Mouse (Mus musculus) stomach, postnatal 0 days (tissue): Measurements from ENCODE around the gene Ccdc151. TPM values are rescaled to one million over a fixed set of nuclear protein-coding genes. Genes with fewer than 3 reads are reported as not detected.

Experiments
- ATAC-seq: fragments of 200-750 bp; cut with Nextera tagmentation; 2 replicates; pipeline ENCODE4 v1.8.0; 2017; ENCODE audit not compliant: low FRiP score, low TSS enrichment
- DNase-seq: peaks from one replicate; pipeline ENCODE4 v3.0.0-alpha.2; 2016; ENCODE audit warnings: low spot score
- H3K27ac ChIP-seq: fragments of 300-500 bp; sonication (generic); replicated peaks from 2 replicates; pipeline ENCODE4 v1.5.1; 2014; ENCODE audit warnings: mild to moderate bottlenecking, control low read depth
- H3K27me3 ChIP-seq: fragments of 300-500 bp; sonication (generic); 2 replicates; pipeline ENCODE4 v1.6.1; 2014; ENCODE audit warnings: low read length; ENCODE audit not compliant: control insufficient read depth, insufficient read depth
- H3K36me3 ChIP-seq: fragments of 300-500 bp; sonication (generic); 2 replicates; pipeline ENCODE4 v1.6.1; 2014; ENCODE audit warnings: low read length, mixed read lengths; ENCODE audit not compliant: control insufficient read depth, insufficient read depth
- H3K4me1 ChIP-seq: fragments of 300-500 bp; sonication (generic); replicated peaks from 2 replicates; pipeline ENCODE4 v1.6.1; 2014; ENCODE audit warnings: antibody characterized with exemption; ENCODE audit not compliant: control insufficient read depth, insufficient read depth
- H3K4me2 ChIP-seq: fragments of 300-500 bp; sonication (generic); replicated peaks from 2 replicates; pipeline ENCODE4 v1.6.1; 2014; ENCODE audit warnings: low read depth, mild to moderate bottlenecking, control low read depth, moderate library complexity
- H3K4me3 ChIP-seq: fragments of 300-500 bp; sonication (generic); 2 replicates; pipeline ENCODE4 v1.5.1; 2014; ENCODE audit warnings: low read depth, low read length, control low read depth
- H3K9ac ChIP-seq: fragments of 300-500 bp; sonication (generic); 2 replicates; pipeline ENCODE4 v1.6.1; 2014; ENCODE audit warnings: mild to moderate bottlenecking, low read length, control low read depth, mixed read lengths
- H3K9me3 ChIP-seq: fragments of 300-500 bp; sonication (generic); 2 replicates; pipeline ENCODE4 v1.6.1; 2016; ENCODE audit warnings: low read length; ENCODE audit not compliant: control insufficient read depth
- CTCF ChIP-seq: IDR thresholded peaks from 2 replicates; pipeline ENCODE4 v1.5.1; 2016; ENCODE audit warnings: antibody characterized with exemption, low read depth, mild to moderate bottlenecking, moderate library complexity
- EP300 ChIP-seq: optimal IDR thresholded peaks from 2 replicates; pipeline ENCODE3; 2016; ENCODE audit warnings: antibody characterized with exemption
- WGBS: fragments of 180-500 bp; shearing (Covaris S2); extraction: QIAGEN DNeasy Blood & Tissue Kit; methylation state at CpG from one replicate; pipeline ENCODE4 v1.1.7; 2014; 5-methylcytosine and 5-hydroxymethylcytosine counted together
- polyA plus RNA-seq: library from polyadenylated mRNA; unstranded; fragments of >200 nt; fragmentation: Nextera tagmentation; extraction: Ambion mirVana; gene quantifications from 2 replicates; pipeline ENCODE4 v1.2.1, GENCODE M21; 2015

Gene Ccdc151
- polyA plus RNA-seq, 1 experiment from 2014 or later: 0.07 TPM

GRCm38 (mm10) chr9:22049315-22049714 is 46.9 kb upstream of the Ccdc151 start:
- Histone ChIP-seq H3K9ac (no peak overlapping the region), H3K4me3 (no peak overlapping the region), H3K36me3 (no peaks in the 10 kb centered on the region), H3K4me1 (no peaks in the 10 kb centered on the region; the same call in 1 of the 2 replicates), H3K27ac (no peak overlapping the region), H3K4me2 (no peak overlapping the region), H3K27me3 (peaks cover 10% of the 10 kb centered on the region; the same call in 1 of the 2 replicates), H3K9me3 (no peaks in the 10 kb centered on the region)
- DNase-seq (no peak), ATAC-seq (no peak)
- TF ChIP-seq CTCF (no peak), EP300 (no peak)
- 48% methylated on average over 11 of the region's 11 CpGs for WGBS

- H3K27ac ChIP-seq: no peak overlapping the region
- DNase-seq (no peak), ATAC-seq (no peak)
- H3K4me1 ChIP-seq: no peaks in the 10 kb centered on the region; the same call in 1 of the 2 replicates
- peaks cover 10% of the 10 kb centered on the region; the same call in 1 of the 2 replicates for H3K27me3 ChIP-seq
- no peaks in the 10 kb centered on the region for H3K9me3 ChIP-seq
- 53% methylated on average over 9 of the region's 9 CpGs for WGBS
- no peak overlapping the region for H3K4me3 ChIP-seq
- no peaks in the 10 kb centered on the region for H3K36me3 ChIP-seq
- TF ChIP-seq CTCF: no peak
- no peak for TF ChIP-seq EP300
- no peak overlapping the region for H3K9ac ChIP-seq
- no peak overlapping the region for H3K4me2 ChIP-seq
These were observed 44.9 kb upstream of the Ccdc151 start for GRCm38 (mm10) chr9:22047329-22047728.

- Histone ChIP-seq H3K36me3 (no peaks in the 10 kb centered on the region), H3K4me2 (no peak overlapping the region), H3K4me1 (no peaks in the 10 kb centered on the region), H3K27ac (no peak overlapping the region), H3K9ac (no peak overlapping the region), H3K4me3 (no peak overlapping the region), H3K27me3 (no peaks in the 10 kb centered on the region), H3K9me3 (no peaks in the 10 kb centered on the region)
- ATAC-seq: no peak
- no peak for DNase-seq
- 66% methylated on average over 2 of the region's 2 CpGs for WGBS
- TF ChIP-seq CTCF: no peak
These were observed 39.4 kb upstream of the Ccdc151 start for GRCm38 (mm10) chr9:22041832-22042231.

GRCm38 (mm10) chr9:22037826-22038225 is 35.4 kb upstream of the Ccdc151 start:
- 68% methylated on average over 10 of the region's 10 CpGs for WGBS
- no peaks in the 10 kb centered on the region for H3K36me3 ChIP-seq

GRCm38 (mm10) chr9:22035300-22036044 is 33.0 kb upstream of the Ccdc151 start:
- no peak overlapping the region for H3K4me2 ChIP-seq
- no peaks in the 10 kb centered on the region for H3K9me3 ChIP-seq
- no peaks in the 10 kb centered on the region for H3K4me1 ChIP-seq
- no peak overlapping the region for H3K9ac ChIP-seq
- ATAC-seq: no peak
- no peak overlapping the region for H3K27ac ChIP-seq
- H3K27me3 ChIP-seq: no peaks in the 10 kb centered on the region
- TF ChIP-seq CTCF: no peak
- no peak for TF ChIP-seq EP300
- DNase-seq: no peak
- no peak overlapping the region for H3K4me3 ChIP-seq
- 47% methylated on average over 6 of the region's 6 CpGs for WGBS
- no peaks in the 10 kb centered on the region for H3K36me3 ChIP-seq

More at GRCm38 (mm10) chr9:22037826-22038225, 35.4 kb upstream of the Ccdc151 start:
- H3K4me2 ChIP-seq: no peak overlapping the region
- no peaks in the 10 kb centered on the region for H3K9me3 ChIP-seq
- ATAC-seq (no peak), DNase-seq (no peak)
- H3K27ac ChIP-seq: no peak overlapping the region
- H3K4me3 ChIP-seq: no peak overlapping the region
- no peak for TF ChIP-seq CTCF
- no peak for TF ChIP-seq EP300
- no peaks in the 10 kb centered on the region for H3K27me3 ChIP-seq
- H3K9ac ChIP-seq: no peak overlapping the region
- H3K4me1 ChIP-seq: no peaks in the 10 kb centered on the region

- Histone ChIP-seq H3K36me3 (no peaks in the 10 kb centered on the region), H3K9ac (no peak overlapping the region), H3K4me2 (no peak overlapping the region), H3K27me3 (no peaks in the 10 kb centered on the region), H3K4me3 (no peak overlapping the region), H3K9me3 (no peaks in the 10 kb centered on the region), H3K4me1 (no peaks in the 10 kb centered on the region), H3K27ac (no peak overlapping the region)
- ATAC-seq (no peak), DNase-seq (no peak)
- TF ChIP-seq EP300: no peak
- no peak for TF ChIP-seq CTCF
- 90% methylated on average over 9 of the region's 9 CpGs for WGBS
These were observed 28.0 kb upstream of the Ccdc151 start for GRCm38 (mm10) chr9:22030386-22030785.
